In the genomic region with DNA sequence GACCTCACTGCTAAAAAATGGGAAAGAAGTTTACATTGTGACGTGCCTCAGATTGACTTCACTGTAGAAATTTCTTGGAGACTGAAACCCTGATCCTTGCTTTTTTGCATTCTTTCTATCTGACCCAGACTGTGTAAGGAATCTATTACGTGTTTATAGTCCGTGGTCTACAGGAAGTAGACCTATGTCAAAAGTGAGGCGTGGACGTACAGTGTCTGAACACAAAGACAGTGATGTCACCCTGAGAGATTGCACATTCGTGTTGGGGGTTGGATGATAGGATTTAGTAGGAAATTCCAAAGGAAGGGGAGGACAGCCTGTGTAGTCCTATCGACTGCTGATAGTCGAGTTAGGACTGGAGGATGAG, we compare ENCODE assay signal across 8 mouse cellular contexts. TPM values are rescaled to one million over a fixed set of nuclear protein-coding genes. Genes with fewer than 3 reads are reported as not detected.
DNase-seq lines count a peak whose midpoint lies in the region; ATAC-seq and TF ChIP-seq lines count a peak whose summit lies in the region.

No protein-coding gene starts in this region.

- H3K9me3 ChIP-seq in heart, embryonic 14.5 days (ENCODE audit: control insufficient read depth, low read length): no peaks in the 10 kb centered on the region

- in situ Hi-C loops in Patski (cut with MboI; ENCODE audit: low pct_unique_long_range_greater_than_20kb): loop anchor here (5.0 kb wide), 1 partner anchor 92 kb away; no protein-coding TSS in a partner anchor

- peaks cover 22% of the 10 kb centered on the region for H3K36me3 ChIP-seq in heart, embryonic 14.5 days (ENCODE audit: control insufficient read depth, insufficient read depth, low read length)

- TF ChIP-seq CTCF in Patski (IDR thresholded peaks at IDR 0.05): no peak

- no peak for ATAC-seq in heart, embryonic 14.5 days (ENCODE audit: insufficient number of reproducible peaks, insufficient read depth, low FRiP score, low read depth)
- ATAC-seq in Patski: peak; percentile 24
- peak; percentile 44 for ATAC-seq in megakaryocyte progenitor cell, adult 5-6 weeks (replicated peaks; ENCODE audit: poor library complexity)

- POLR2A ChIA-PET in Patski (lab: Charles Lee): interaction anchor here (1.3 kb wide), 1 partner anchor 13 kb away, joined by 4 read pairs; a partner anchor contains a TSS

- H3K4me3 ChIP-seq in heart, embryonic 14.5 days (ENCODE audit: control insufficient read depth in 1 of 2, insufficient read depth in 1 of 2, low read depth in 1 of 2, low read length in 2 of 2): peak overlapping the region; percentile 65 to 98

- peaks cover 0 to 15% of the 10 kb centered on the region in 2 experiments; a peak in 2 of 4 replicates for H3K4me1 ChIP-seq in heart, embryonic 14.5 days (ENCODE audit: control insufficient read depth in 2 of 2, insufficient read depth in 2 of 2, low read length in 2 of 2)

- peak overlapping the region; percentile 75 for H3K9ac ChIP-seq in heart, embryonic 14.5 days (ENCODE audit: low read length)

- H3K4me2 ChIP-seq in heart, embryonic 14.5 days (ENCODE audit: low read length): peak overlapping the region; percentile 67

- peak overlapping the region; percentile 69 to 91 for H3K27ac ChIP-seq in heart, embryonic 14.5 days (replicated peaks in 1 of 2; ENCODE audit: control insufficient read depth in 1 of 2, insufficient read depth in 1 of 2, low read depth in 2 of 2, low read length in 2 of 2)

- CTCF ChIA-PET in Patski (lab: Charles Lee): interaction anchor here (0.9 to 4.7 kb wide), 5 partner anchors 13 to 93 kb away, joined by 3 to 27 read pairs (median 4); a partner anchor contains a TSS

- DNase-seq in heart, postnatal 36 days: no peak
- DNase-seq in Patski (ENCODE audit: low read depth, low spot score): no peak
- DNase-seq in heart, postnatal 4 days: peak; percentile 10
- no peak for DNase-seq in right cerebral cortex, postnatal 14 days
- no peak for DNase-seq in adrenal gland, postnatal 10 days
- no peak for DNase-seq in frontal cortex, postnatal 36 days (ENCODE audit: low spot score in 2 of 2)

- intact Hi-C loops in heart, postnatal 36 days (cut with DNase I): no loop called here

- no peaks in the 10 kb centered on the region for H3K27me3 ChIP-seq in heart, embryonic 14.5 days (ENCODE audit: control insufficient read depth, insufficient read depth, low read length)
- H3K27me3 ChIP-seq in Patski: no peaks in the 10 kb centered on the region

- under 1% methylated on average over 8 of the region's 8 CpGs for WGBS in heart, embryonic 14.5 days

RNA-seq across cellular contexts. Expression of a gene that starts 0.5 kb away (rescaled TPM):
- 9.8 and 11.1 TPM in 2 replicates for polyA plus RNA-seq in heart, embryonic 14.5 days (2014; fragmentation: Nextera tagmentation; extraction: Ambion mirVana)
- under 1 TPM; 0.16 to 0.28 TPM for total RNA-seq in heart, postnatal 36 days (2021)
- polyA plus RNA-seq in Patski (2021): 6.4 TPM
- total RNA-seq in heart, postnatal 4 days (2021): 10 to 100 TPM; 10.4 to 12.6 TPM
- total RNA-seq in megakaryocyte progenitor cell, adult 5-6 weeks (2015): 38.4 and 42.3 TPM in 2 replicates
- total RNA-seq in megakaryocyte progenitor cell, adult 5-6 weeks (2017): 13.2 and 13.6 TPM in 2 replicates
- total RNA-seq in adrenal gland, postnatal 10 days (2021): 1 to 10 TPM; 2.6 to 4.1 TPM

RNA-seq across cellular contexts. Expression of a gene that starts 13.4 kb away (rescaled TPM):
- 59.4 and 64.8 TPM in 2 replicates for polyA plus RNA-seq in heart, embryonic 14.5 days (2014; fragmentation: Nextera tagmentation; extraction: Ambion mirVana)
- 10 to 100 TPM; 36.1 to 37.7 TPM for total RNA-seq in heart, postnatal 36 days (2021)
- 85.5 TPM for polyA plus RNA-seq in Patski (2021)
- 10 to 100 TPM; 52.1 to 56.5 TPM for total RNA-seq in heart, postnatal 4 days (2021)
- total RNA-seq in megakaryocyte progenitor cell, adult 5-6 weeks (2015): 76.3 and 76.4 TPM in 2 replicates
- total RNA-seq in megakaryocyte progenitor cell, adult 5-6 weeks (2017): 145 and 167 TPM in 2 replicates
- 10 to 100 TPM; 86.6 to 94.9 TPM for total RNA-seq in adrenal gland, postnatal 10 days (2021)

RNA-seq across cellular contexts. Expression of a gene that starts 55.8 kb away (rescaled TPM):
- 1.5 and 2.8 TPM in 2 replicates for polyA plus RNA-seq in heart, embryonic 14.5 days (2014; fragmentation: Nextera tagmentation; extraction: Ambion mirVana)
- 1 to 10 TPM; 4.0 to 4.3 TPM for total RNA-seq in heart, postnatal 36 days (2021)
- 1.2 TPM for polyA plus RNA-seq in Patski (2021)
- 1 to 10 TPM; 5.5 to 7.0 TPM for total RNA-seq in heart, postnatal 4 days (2021)
- total RNA-seq in megakaryocyte progenitor cell, adult 5-6 weeks (2015): 17.3 and 22.6 TPM in 2 replicates
- 9.2 and 16.3 TPM in 2 replicates for total RNA-seq in megakaryocyte progenitor cell, adult 5-6 weeks (2017)
- 1 to 10 TPM; 5.4 to 7.7 TPM for total RNA-seq in adrenal gland, postnatal 10 days (2021)
